Mouse (Mus musculus) liver, adult 2 months (tissue): ENCODE data around the gene P4ha1.

ENCODE experiments used
- CTCF ChIP-seq: fragments of 200-500 bp; IDR thresholded peaks from 2 replicates; pipeline ENCODE4 v1.5.1; 2011; ENCODE audit warnings: low read depth, low read length, control low read depth
- POLR2A ChIP-seq: fragments of 200-500 bp; IDR thresholded peaks from 2 replicates; pipeline ENCODE4 v1.6.1; 2011; ENCODE audit warnings: low read length, control low read depth; ENCODE audit not compliant: insufficient read depth; ENCODE audit errors: extremely low read depth

- TF ChIP-seq CTCF (no peak), POLR2A (no peak)
These were observed 47.4 kb upstream of the P4ha1 start for GRCm38 (mm10) chr10:59275745-59276144.
